Mouse (Mus musculus) neural tube, embryonic 14.5 days (tissue): ENCODE results near the gene Ergic1. TPM values are rescaled to one million over a fixed set of nuclear protein-coding genes. Genes with fewer than 3 reads are reported as not detected.

Experiments
- ATAC-seq: fragments of 200-750 bp; cut with Nextera tagmentation; 2 replicates; pipeline ENCODE4 v1.8.0; 2017; ENCODE audit warnings: low read depth, mild to moderate bottlenecking, moderate TSS enrichment, moderate library complexity
- H3K27ac ChIP-seq: fragments of 300-500 bp; sonication (generic); 2 replicates; pipeline ENCODE4 v1.5.1; 2014; ENCODE audit warnings: low read depth, mild to moderate bottlenecking, control low read depth, low read length, moderate library complexity, mixed read lengths
- H3K27me3 ChIP-seq: fragments of 300-500 bp; sonication (generic); 2 replicates; pipeline ENCODE4 v1.6.1; 2014; ENCODE audit warnings: low read length; ENCODE audit not compliant: control insufficient read depth, insufficient read depth
- H3K36me3 ChIP-seq: fragments of 300-500 bp; sonication (generic); 2 replicates; pipeline ENCODE4 v1.6.1; 2014; ENCODE audit warnings: low read length, mixed read lengths; ENCODE audit not compliant: control insufficient read depth, insufficient read depth
- H3K4me1 ChIP-seq: fragments of 300-500 bp; sonication (generic); 2 replicates; pipeline ENCODE4 v1.6.1; 2014; ENCODE audit warnings: low read length; ENCODE audit not compliant: control insufficient read depth, insufficient read depth
- H3K4me2 ChIP-seq: fragments of 300-500 bp; sonication (generic); 2 replicates; pipeline ENCODE4 v1.6.1; 2014; ENCODE audit warnings: mild to moderate bottlenecking, low read depth, low read length, control low read depth
- H3K4me3 ChIP-seq: fragments of 300-500 bp; sonication (generic); 2 replicates; pipeline ENCODE4 v1.5.1; 2014; ENCODE audit warnings: low read depth, low read length, control low read depth, mixed read lengths
- H3K9ac ChIP-seq: fragments of 300-500 bp; sonication (generic); replicated peaks from 2 replicates; pipeline ENCODE4 v1.6.1; 2014; ENCODE audit warnings: low read depth, mild to moderate bottlenecking, control low read depth, low read length, mixed read lengths
- H3K9me3 ChIP-seq: fragments of 300-500 bp; sonication (generic); 2 replicates; pipeline ENCODE4 v1.6.1; 2016; ENCODE audit warnings: low read length; ENCODE audit not compliant: control insufficient read depth
- WGBS: fragments of 180-500 bp; shearing (Covaris S2); extraction: QIAGEN DNeasy Blood & Tissue Kit; methylation state at CpG from one replicate; pipeline ENCODE4 v1.1.7; 2014; 5-methylcytosine and 5-hydroxymethylcytosine counted together
- polyA plus RNA-seq: library from polyadenylated mRNA; unstranded; fragments of >200 nt; fragmentation: Nextera tagmentation; extraction: Ambion mirVana; gene quantifications from 2 replicates; pipeline ENCODE4 v1.2.1, GENCODE M21; 2014

The Ergic1 gene
- polyA plus RNA-seq, 1 experiment from 2014 or later = 105 TPM

GRCm38 (mm10) chr17:26662204-26662603, 100.9 kb downstream of the Ergic1 start:
- ATAC-seq = no peak
- Histone ChIP-seq H3K4me1 (peaks cover 9% of the 10 kb centered on the region), H3K9ac (no peak overlapping the region), H3K27ac (no peak overlapping the region), H3K27me3 (no peaks in the 10 kb centered on the region), H3K4me3 (no peak overlapping the region), H3K4me2 (no peak overlapping the region), H3K36me3 (no peaks in the 10 kb centered on the region), H3K9me3 (no peaks in the 10 kb centered on the region)
- 77% methylated on average over 5 of the region's 5 CpGs for WGBS

DNA sequence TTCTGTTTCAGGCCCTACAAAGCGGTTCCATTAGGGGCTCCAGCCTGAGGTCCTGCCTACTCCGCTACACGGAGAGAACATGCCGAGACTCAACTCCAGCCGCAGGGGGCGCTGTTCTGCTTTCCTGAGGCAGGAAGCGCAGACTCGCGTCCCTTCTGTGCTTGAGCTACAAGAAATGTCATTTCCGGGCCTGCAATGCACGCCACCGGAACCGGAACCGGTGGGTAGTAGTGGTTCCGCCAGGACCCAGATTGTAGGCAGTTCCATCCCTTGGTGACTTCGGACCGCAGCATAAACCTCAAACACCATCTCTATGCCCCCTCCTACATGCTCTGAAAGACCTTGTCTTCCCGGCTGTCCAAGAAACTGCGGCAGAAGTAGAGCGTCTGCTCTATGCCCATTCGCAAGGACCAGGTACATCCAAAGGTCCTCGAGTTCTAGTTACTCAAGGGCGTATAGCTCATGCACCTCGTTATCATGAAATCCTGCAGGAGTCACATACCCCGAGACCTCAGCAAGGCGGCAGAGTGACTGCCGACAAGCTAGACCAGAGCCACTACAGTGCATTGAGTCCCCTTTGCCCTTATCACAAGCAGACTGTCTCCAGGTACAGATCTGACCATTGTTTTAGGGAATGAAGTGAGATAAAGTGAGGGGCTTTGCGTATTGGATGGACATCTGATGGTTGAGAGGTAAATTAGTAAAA, 101.8 kb downstream of the Ergic1 start, which contains the start of gene Atp6v0e:
TSS of gene Atp6v0e (plus strand) at position 254 of the 706 bp plus-strand sequence.
- peak within 1 kb of the TSS; percentile 63 for H3K4me3 ChIP-seq
- H3K4me1 ChIP-seq = peaks cover 9% of the 10 kb centered on the region
- peak; percentile 92 for ATAC-seq
- WGBS = 2% methylated on average over 28 of the region's 28 CpGs
- H3K9ac ChIP-seq = peak within 1 kb of the TSS; percentile 62
- no peaks in the 10 kb centered on the region for H3K36me3 ChIP-seq
- H3K27ac ChIP-seq = peak within 1 kb of the TSS; percentile 58; the same call in 1 of the 2 replicates
- H3K9me3 ChIP-seq = no peaks in the 10 kb centered on the region
- H3K27me3 ChIP-seq = no peaks in the 10 kb centered on the region
- peak within 1 kb of the TSS; percentile 98 for H3K4me2 ChIP-seq

- no peaks in the 10 kb centered on the region for H3K27me3 ChIP-seq
- H3K4me3 ChIP-seq = no peak overlapping the region
- peaks cover 9% of the 10 kb centered on the region for H3K4me1 ChIP-seq
- no peak for ATAC-seq
- H3K4me2 ChIP-seq = no peak overlapping the region
- no peak overlapping the region for H3K27ac ChIP-seq
- H3K36me3 ChIP-seq = no peaks in the 10 kb centered on the region
- H3K9ac ChIP-seq = no peak overlapping the region
- H3K9me3 ChIP-seq = no peaks in the 10 kb centered on the region
- WGBS = 94% methylated on average over 4 of the region's 4 CpGs
These were observed 104.3 kb downstream of the Ergic1 start for GRCm38 (mm10) chr17:26665600-26665999.

DNA sequence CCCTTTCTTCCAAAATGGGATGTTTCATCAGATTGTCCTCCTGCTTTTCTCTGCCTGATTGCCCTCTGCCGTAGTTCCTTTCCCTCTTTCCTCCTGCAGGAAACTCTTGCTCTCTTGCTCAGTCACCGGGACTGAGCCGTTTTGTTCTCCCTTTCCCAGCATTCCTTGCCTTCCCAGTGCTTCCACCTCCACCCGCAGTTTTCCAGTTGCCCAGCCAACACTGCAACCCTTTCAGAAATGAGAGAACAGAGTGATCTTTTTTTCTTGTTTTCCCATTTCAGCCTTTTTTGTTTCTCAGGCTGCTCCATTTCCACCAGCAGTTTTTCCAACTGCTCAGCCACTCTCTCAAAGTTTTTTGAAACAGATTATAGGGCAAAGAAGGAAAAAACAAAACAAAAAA, 110.0 kb downstream of the Ergic1 start:
- WGBS = 62% methylated on average over 4 of the region's 4 CpGs
- H3K9me3 ChIP-seq = no peaks in the 10 kb centered on the region
- no peak overlapping the region for H3K9ac ChIP-seq
- H3K36me3 ChIP-seq = no peaks in the 10 kb centered on the region
- 0 out of 2 replicates have a peak, but pooled peaks cover 2% of the 10 kb centered on the region for H3K4me1 ChIP-seq
- H3K4me3 ChIP-seq = no peak overlapping the region
- H3K4me2 ChIP-seq = no peak overlapping the region
- H3K27ac ChIP-seq = no peak overlapping the region
- no peak for ATAC-seq
- H3K27me3 ChIP-seq = no peaks in the 10 kb centered on the region

GRCm38 (mm10) chr17:26675845-26676244, 114.6 kb downstream of the Ergic1 start:
- H3K27me3 ChIP-seq = no peaks in the 10 kb centered on the region

GRCm38 (mm10) chr17:26676252-26676615, 114.9 kb downstream of the Ergic1 start:
- ATAC-seq = peak; percentile 95
- WGBS = under 1% methylated on average over 30 of the region's 30 CpGs
- no peaks in the 10 kb centered on the region for H3K9me3 ChIP-seq

More at GRCm38 (mm10) chr17:26675845-26676244, 114.6 kb downstream of the Ergic1 start:
- peak overlapping the region; percentile 60 for H3K4me3 ChIP-seq
- peak; percentile 67 for ATAC-seq
- no peak overlapping the region for H3K9ac ChIP-seq
- peak overlapping the region; percentile 52; the same call in 1 of the 2 replicates for H3K27ac ChIP-seq
- H3K9me3 ChIP-seq = no peaks in the 10 kb centered on the region
- H3K4me1 ChIP-seq = peaks cover 24% of the 10 kb centered on the region
- WGBS = 24% methylated on average over 7 of the region's 7 CpGs
- H3K36me3 ChIP-seq = no peaks in the 10 kb centered on the region
- H3K4me2 ChIP-seq = peak overlapping the region; percentile 84

DNA sequence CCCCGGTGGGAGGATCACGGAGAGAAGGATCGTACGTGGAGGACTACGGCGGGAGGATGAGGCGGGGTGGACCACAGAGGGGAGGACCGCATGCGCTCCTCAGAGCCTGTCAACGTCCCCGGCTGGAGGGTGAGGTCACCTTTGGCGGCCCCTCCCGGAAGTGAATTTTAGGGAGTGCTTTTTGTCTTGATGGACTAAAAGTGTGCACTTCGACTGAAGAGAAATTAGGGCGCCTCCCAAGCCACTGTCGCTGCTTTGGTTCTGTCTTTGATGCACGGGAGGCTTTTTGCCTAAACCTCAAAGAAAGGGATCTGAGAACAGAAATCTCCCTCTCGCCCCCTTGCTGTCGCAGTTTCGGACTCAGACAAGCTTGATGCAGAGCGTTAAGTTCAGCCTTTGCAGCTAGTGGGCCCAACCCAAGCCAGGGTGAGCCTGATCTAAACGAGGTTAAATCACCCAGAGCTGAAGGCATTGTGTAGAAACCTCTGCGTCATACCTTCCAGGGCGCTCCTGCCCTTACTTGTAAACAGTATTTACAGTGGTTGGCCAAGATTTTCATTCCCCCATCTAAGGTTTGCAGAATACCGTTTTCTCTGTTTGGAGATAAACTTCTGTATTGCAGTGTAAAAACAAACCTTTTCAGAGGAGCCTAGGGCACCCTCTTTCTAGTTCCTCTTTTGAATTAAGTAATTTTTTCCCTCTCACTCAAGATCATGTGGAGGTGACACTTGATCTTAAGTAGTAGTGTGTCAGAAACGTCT, 115.5 kb downstream of the Ergic1 start:
- Histone ChIP-seq H3K27me3 (no peaks in the 10 kb centered on the region), H3K27ac (peak overlapping the region; percentile 83), H3K4me2 (peak overlapping the region; percentile 84), H3K4me1 (peaks cover 24% of the 10 kb centered on the region), H3K9me3 (no peaks in the 10 kb centered on the region), H3K4me3 (peak overlapping the region; percentile 60), H3K9ac (peak overlapping the region; percentile 58), H3K36me3 (no peaks in the 10 kb centered on the region)
- peak; percentile 87 for ATAC-seq
- 3% methylated on average over 26 of the region's 26 CpGs for WGBS

More at GRCm38 (mm10) chr17:26676252-26676615, 114.9 kb downstream of the Ergic1 start:
- peaks cover 24% of the 10 kb centered on the region for H3K4me1 ChIP-seq
- H3K9ac ChIP-seq = peak overlapping the region; percentile 58
- H3K36me3 ChIP-seq = no peaks in the 10 kb centered on the region
- H3K4me3 ChIP-seq = peak overlapping the region; percentile 60
- peak overlapping the region; percentile 84 for H3K4me2 ChIP-seq
- H3K27me3 ChIP-seq = no peaks in the 10 kb centered on the region
- H3K27ac ChIP-seq = peak overlapping the region; percentile 83

- no peaks in the 10 kb centered on the region for H3K36me3 ChIP-seq
- ATAC-seq = no peak
- H3K9ac ChIP-seq = no peak overlapping the region
- 87% methylated on average over 7 of the region's 7 CpGs for WGBS
- no peak overlapping the region for H3K4me3 ChIP-seq
- peak overlapping the region; percentile 84; the same call in 1 of the 2 replicates for H3K4me2 ChIP-seq
- no peak overlapping the region for H3K27ac ChIP-seq
- no peaks in the 10 kb centered on the region for H3K9me3 ChIP-seq
- H3K27me3 ChIP-seq = no peaks in the 10 kb centered on the region
- peaks cover 24% of the 10 kb centered on the region for H3K4me1 ChIP-seq
These were observed 116.7 kb downstream of the Ergic1 start for GRCm38 (mm10) chr17:26677711-26678637.
